Mouse (Mus musculus) embryonic fibroblast, embryonic 13.5 days (primary cell): ENCODE data around the gene Tomm20. TPM values are rescaled to one million over a fixed set of nuclear protein-coding genes. Genes with fewer than 3 reads are reported as not detected.

Experiments
- H3K27ac ChIP-seq: 2 replicates; pipeline ENCODE4 v1.5.1; 2012; ENCODE audit warnings: low read length, control low read depth, inconsistent platforms; ENCODE audit not compliant: insufficient read depth
- H3K4me1 ChIP-seq: 2 replicates; pipeline ENCODE4 v1.6.1; 2011; ENCODE audit warnings: low read length; ENCODE audit not compliant: control insufficient read depth, insufficient read depth
- H3K4me3 ChIP-seq: 2 replicates; pipeline ENCODE4 v1.5.1; 2011; ENCODE audit warnings: mild to moderate bottlenecking, control low read depth, low read length; ENCODE audit not compliant: insufficient read depth
- CTCF ChIP-seq: IDR thresholded peaks from 2 replicates; pipeline ENCODE4 v1.5.1; 2011; ENCODE audit warnings: mild to moderate bottlenecking, control low read depth, low read length, moderate library complexity, borderline replicate concordance; ENCODE audit not compliant: insufficient read depth
- POLR2A ChIP-seq: IDR thresholded peaks from 2 replicates; pipeline ENCODE4 v1.6.1; 2011; ENCODE audit warnings: low read depth, mild to moderate bottlenecking, control low read depth, low read length, moderate library complexity
- polyA plus RNA-seq: library from polyadenylated mRNA; stranded (reverse); fragments of >200 nt; gene quantifications from 2 replicates; pipeline ENCODE4 v1.2.4, GENCODE M21; 2011; ENCODE audit warnings: low read depth; ENCODE audit not compliant: missing spikeins, insufficient read length

The Tomm20 gene
- polyA plus RNA-seq, 1 experiment, result 193 TPM

DNA sequence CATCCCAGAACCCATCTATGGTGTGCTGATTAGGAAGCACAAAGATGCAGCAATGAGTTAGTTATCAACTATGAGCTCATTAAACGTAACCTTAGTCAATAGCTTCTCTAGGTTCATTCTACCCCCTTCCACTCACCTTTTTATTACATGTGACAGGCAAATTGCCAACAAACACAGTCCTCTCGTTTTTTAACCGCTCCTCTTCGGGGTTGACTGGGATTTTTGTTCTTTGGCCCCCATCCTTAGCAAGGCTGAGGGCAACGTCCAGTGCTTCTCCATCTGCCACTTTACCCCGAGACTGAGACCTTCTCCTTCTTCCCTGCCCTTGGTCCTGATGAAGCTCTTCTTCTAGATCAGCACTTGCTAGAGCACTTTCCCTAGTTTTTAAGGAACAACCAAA is 19.6 kb upstream of the Tomm20 start:
- H3K4me1 ChIP-seq, result no peaks in the 10 kb centered on the region
- no peak overlapping the region for H3K27ac ChIP-seq
- no peak overlapping the region for H3K4me3 ChIP-seq
- no peak for TF ChIP-seq CTCF
- TF ChIP-seq POLR2A, result no peak

- no peak for TF ChIP-seq POLR2A
- no peak for TF ChIP-seq CTCF
- Histone ChIP-seq H3K27ac (no peak overlapping the region), H3K4me3 (no peak overlapping the region), H3K4me1 (no peaks in the 10 kb centered on the region)
These were observed 17.2 kb upstream of the Tomm20 start for GRCm38 (mm10) chr8:126962871-126963270.

- TF ChIP-seq POLR2A (no peak), CTCF (no peak)
- H3K4me1 ChIP-seq, result no peaks in the 10 kb centered on the region
- H3K27ac ChIP-seq, result no peak overlapping the region
- no peak overlapping the region for H3K4me3 ChIP-seq
These were observed 15.9 kb upstream of the Tomm20 start for GRCm38 (mm10) chr8:126961516-126961915.

DNA sequence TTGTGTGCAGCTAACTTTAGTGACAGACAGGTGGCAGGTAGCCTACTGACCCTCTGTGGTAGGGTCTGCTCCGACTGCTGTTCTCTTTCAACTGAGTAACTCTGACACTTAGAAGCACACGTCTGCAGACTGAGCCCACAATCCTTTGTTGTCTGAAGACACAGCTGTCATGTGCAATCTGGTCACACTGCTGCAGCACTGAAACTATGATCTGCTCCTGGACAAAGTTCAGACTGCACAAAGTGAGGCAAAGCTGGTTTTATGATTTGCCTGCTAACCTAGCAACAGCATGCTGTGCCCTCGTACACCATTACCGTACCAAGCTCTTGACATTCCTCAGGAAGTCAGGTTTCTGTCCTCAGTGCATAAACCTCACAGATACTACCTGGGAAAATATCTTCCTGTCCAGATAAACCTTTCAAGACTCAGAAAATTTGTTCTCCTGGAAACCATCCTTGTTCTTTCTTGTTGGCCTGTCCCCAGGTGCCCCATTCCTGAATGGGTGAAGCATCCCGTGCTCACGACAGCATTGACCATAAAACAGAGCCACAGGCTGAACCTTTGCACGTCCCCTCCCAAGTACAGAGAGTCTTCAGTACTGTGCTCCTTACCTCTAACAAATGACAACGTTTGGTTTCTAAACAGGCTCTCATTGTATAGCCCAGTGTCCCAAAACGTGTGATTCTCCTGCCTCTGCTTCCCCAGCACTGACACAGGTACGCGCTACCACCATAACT is 6.4 kb upstream of the Tomm20 start:
- Histone ChIP-seq H3K4me1 (no peaks in the 10 kb centered on the region), H3K27ac (no peak overlapping the region), H3K4me3 (no peak overlapping the region)
- TF ChIP-seq POLR2A, result no peak
- TF ChIP-seq CTCF, result no peak

DNA sequence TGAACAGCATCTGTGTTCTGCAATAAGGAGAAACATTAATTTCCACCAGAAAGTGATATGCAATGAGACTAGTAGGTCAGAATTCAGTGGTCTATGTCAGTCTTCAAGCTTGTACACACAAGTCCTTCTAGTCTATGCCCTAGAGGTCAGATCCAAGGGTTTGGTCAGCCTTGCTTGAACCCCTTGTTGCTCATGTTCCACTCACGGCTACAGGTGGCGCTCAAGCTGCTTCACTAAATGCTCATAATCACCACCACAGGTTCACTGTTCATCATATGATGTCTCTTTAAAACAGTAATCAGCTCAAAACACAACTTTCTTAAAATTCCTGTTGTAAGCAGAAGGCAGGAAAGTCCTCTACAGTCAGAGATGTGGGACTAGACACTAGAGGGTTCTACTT is 3.9 kb upstream of the Tomm20 start:
- TF ChIP-seq POLR2A, result no peak
- TF ChIP-seq CTCF, result no peak
- Histone ChIP-seq H3K4me3 (no peak overlapping the region), H3K4me1 (no peaks in the 10 kb centered on the region), H3K27ac (no peak overlapping the region)

DNA sequence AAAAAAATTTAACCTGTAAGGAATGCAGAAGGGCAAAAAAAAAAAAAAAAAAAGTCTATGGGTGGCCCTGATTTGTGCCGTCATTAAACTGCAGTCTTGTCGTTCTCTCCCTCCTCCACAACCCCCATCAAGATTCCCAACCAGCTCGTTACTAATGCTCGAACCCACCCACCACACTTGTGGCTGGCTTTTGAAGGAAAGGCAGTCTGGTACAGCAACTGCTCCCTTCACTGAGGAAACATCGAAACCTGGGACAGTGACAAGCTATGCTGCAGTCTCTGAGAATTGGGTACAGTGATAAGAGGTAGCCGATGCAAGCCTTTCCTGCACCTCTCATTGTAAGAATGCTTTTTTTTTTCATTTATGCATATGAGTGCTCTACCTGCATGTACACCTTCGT is 800 bp upstream of the Tomm20 start:
- TF ChIP-seq POLR2A (no peak), CTCF (no peak)
- H3K4me1 ChIP-seq, result peaks cover 6% of the 10 kb centered on the region
- H3K4me3 ChIP-seq, result no peak overlapping the region
- no peak overlapping the region for H3K27ac ChIP-seq

DNA sequence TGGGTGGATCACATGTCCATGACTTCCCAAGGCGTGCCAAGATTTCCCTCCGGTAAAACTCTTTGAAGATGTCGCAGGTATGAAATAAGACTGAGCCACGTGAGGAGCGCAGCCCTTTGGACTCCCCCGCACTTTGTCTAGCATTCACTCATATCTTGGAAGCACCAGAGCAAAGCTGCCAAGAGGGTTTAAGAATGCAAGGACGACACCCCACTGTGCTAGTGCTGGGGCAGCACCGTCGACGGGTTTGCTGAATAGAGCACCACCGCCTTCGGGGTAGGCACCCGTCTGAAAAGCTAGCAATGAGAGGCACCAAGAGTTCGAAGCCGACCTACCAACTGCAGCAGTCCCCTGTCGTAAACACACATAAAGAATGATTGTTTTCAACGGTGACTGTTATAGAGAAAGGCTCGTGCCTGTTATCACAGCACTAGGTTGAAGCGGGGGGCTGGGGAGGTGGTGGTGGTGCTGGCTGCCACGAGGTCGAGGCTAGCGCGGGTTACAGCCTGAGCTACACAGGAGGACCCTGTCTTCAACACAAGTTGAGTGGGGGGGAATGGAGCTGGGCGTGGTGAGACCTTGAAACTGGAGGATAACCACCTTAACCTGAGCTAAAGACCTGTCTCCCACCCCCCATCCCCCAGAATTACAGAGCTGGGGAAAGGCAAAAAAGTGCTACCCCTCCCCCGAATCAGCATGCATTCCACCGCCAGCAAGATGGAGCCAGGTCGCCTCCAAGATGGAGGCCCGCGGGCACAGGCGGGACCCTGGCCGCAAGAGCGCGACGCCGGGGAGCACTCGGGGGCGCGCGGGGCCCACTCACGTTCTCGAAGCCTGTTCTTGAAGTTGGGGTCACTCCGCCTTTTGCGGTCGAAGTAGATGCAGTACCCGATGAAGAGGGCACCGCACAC is 608 bp downstream of the Tomm20 start:
- TF ChIP-seq POLR2A, result peak; percentile 15; the same call in 1 of the 2 replicates
- TF ChIP-seq CTCF, result no peak
- peaks cover 6% of the 10 kb centered on the region for H3K4me1 ChIP-seq
- peak overlapping the region; percentile 72 for H3K4me3 ChIP-seq
- H3K27ac ChIP-seq, result peak overlapping the region; percentile 49

GRCm38 (mm10) chr8:126943565-126943964 is 2.1 kb downstream of the Tomm20 start:
- no peak overlapping the region for H3K27ac ChIP-seq
- TF ChIP-seq CTCF (no peak), POLR2A (no peak)
- peak overlapping the region; percentile 72 for H3K4me3 ChIP-seq
- H3K4me1 ChIP-seq, result peaks cover 6% of the 10 kb centered on the region

DNA sequence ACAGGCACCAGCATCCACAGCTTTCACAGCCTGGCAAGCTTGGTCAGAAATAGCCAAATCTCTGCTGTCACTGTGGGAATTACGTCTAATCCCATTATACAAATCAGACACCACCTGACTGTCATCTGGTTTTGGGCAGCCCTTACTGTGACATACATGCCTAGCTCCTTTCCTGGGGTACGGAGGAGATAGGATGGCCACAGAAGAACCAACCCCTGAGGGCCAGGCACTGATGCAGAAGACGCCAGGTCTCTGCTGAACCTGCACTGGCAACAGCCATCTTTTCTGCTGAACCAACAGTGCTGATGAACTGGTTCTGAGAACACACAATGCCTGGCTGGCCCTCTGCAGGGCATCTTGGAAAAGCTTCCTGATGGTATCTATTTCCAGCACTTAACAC is 8.3 kb downstream of the Tomm20 start:
- TF ChIP-seq POLR2A, result no peak
- no peak for TF ChIP-seq CTCF
- peaks cover 16% of the 10 kb centered on the region for H3K4me1 ChIP-seq
- no peak overlapping the region for H3K27ac ChIP-seq
- H3K4me3 ChIP-seq, result no peak overlapping the region

DNA sequence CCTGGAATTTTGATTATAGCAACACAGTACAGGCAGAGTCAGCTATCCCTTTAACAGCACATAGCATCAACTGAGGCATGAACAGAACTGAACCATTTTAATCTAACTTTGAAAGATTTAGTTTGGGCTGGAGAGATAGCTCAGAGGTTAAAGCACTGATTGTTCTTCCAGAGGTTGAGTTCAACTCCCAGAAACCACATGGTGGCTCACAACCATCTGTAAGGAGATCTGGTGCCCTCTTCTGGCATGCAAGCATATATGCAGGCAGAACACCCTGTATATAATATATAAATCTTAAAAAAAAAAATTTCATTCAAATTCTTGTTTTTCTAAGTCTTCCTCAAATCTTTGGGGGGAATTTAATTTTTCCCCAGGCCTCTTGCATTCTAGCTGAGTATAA is 9.7 kb downstream of the Tomm20 start:
- Histone ChIP-seq H3K4me3 (no peak overlapping the region), H3K27ac (no peak overlapping the region), H3K4me1 (peaks cover 13% of the 10 kb centered on the region)
- TF ChIP-seq POLR2A, result no peak
- TF ChIP-seq CTCF, result no peak
